Mouse (Mus musculus) granulocyte monocyte progenitor cell, adult 5-6 weeks (primary cell): ENCODE data around the gene Fam71b. TPM values are rescaled to one million over a fixed set of nuclear protein-coding genes. Genes with fewer than 3 reads are reported as not detected.

ENCODE experiments used
- total RNA-seq, 2 experiments: library from RNA; stranded (forward) in 1 of 2; stranded (reverse) in 1 of 2; fragments of 200-712, 200-1000 nt in 1 of 2; fragments of >200 nt in 1 of 2; fragmentation: Nextera tagmentation in 1 of 2; gene quantifications; 2 replicates each; pipeline ENCODE4 v1.2.3; 2014 to 2017

The Fam71b gene
- total RNA-seq, 2 experiments from 2014 or later: not detected

Other genes with a start within 250 kb of the Fam71b start
- not detected in 2 replicates for gene Nipal4, start 230.1 kb upstream of the Fam71b start, total RNA-seq (2014; fragmentation: Nextera tagmentation)
- not detected in 2 replicates for gene Nipal4, start 230.1 kb upstream of the Fam71b start, total RNA-seq (2017)
- gene Fndc9, start 161.0 kb upstream of the Fam71b start, total RNA-seq (2014; fragmentation: Nextera tagmentation): not detected in 2 replicates
- gene Fndc9, start 161.0 kb upstream of the Fam71b start, total RNA-seq (2017): not detected in 2 replicates
- gene Cyfip2, start 83.7 kb upstream of the Fam71b start, total RNA-seq (2014; fragmentation: Nextera tagmentation): 92.3 and 106 TPM in 2 replicates
- 43.2 and 55.8 TPM in 2 replicates for gene Cyfip2, start 83.7 kb upstream of the Fam71b start, total RNA-seq (2017)
- 0.28 TPM in 1 of 2 replicates, not detected in the other for gene Itk, start 7.0 kb upstream of the Fam71b start, total RNA-seq (2014; fragmentation: Nextera tagmentation)
- 0.21 and 0.26 TPM in 2 replicates for gene Itk, start 7.0 kb upstream of the Fam71b start, total RNA-seq (2017)
- gene Med7, start 40.4 kb downstream of the Fam71b start, total RNA-seq (2014; fragmentation: Nextera tagmentation): 26.5 and 58.6 TPM in 2 replicates
- 16.6 and 17.4 TPM in 2 replicates for gene Med7, start 40.4 kb downstream of the Fam71b start, total RNA-seq (2017)
- gene Havcr2, start 58.4 kb downstream of the Fam71b start, total RNA-seq (2014; fragmentation: Nextera tagmentation): 0.28 TPM in 1 of 2 replicates, not detected in the other
- gene Havcr2, start 58.4 kb downstream of the Fam71b start, total RNA-seq (2017): 0.05 and 0.56 TPM in 2 replicates
- gene Gm12169, start 127.7 kb downstream of the Fam71b start, total RNA-seq (2014; fragmentation: Nextera tagmentation): not detected in 2 replicates
- not detected in 2 replicates for gene Gm12169, start 127.7 kb downstream of the Fam71b start, total RNA-seq (2017)
- gene BC053393, start 175.0 kb downstream of the Fam71b start, total RNA-seq (2014; fragmentation: Nextera tagmentation): not detected in 2 replicates
- gene BC053393, start 175.0 kb downstream of the Fam71b start, total RNA-seq (2017): not detected in 2 replicates
- gene Dppa1, start 232.7 kb downstream of the Fam71b start, total RNA-seq (2014; fragmentation: Nextera tagmentation): not detected in 2 replicates
- gene Dppa1, start 232.7 kb downstream of the Fam71b start, total RNA-seq (2017): not detected in 2 replicates